ENCODE assay signal across 20 mouse cellular contexts in genomic region chr3:116634853-116635252, GRCm38 (mm10). TPM values are rescaled to one million over a fixed set of nuclear protein-coding genes. Genes with fewer than 3 reads are reported as not detected.
"Had no signal": no experiment of that assay in that cellular context is flagged by ENCODE, and none has a peak within 500 bp of the region (broad histone marks: within the 10 kb centered on the region; RNA-seq: fewer than 3 reads in every experiment).

No protein-coding gene starts in this region.

- H3K9me3 ChIP-seq: limb, embryonic 13.5 days; midbrain, embryonic 15.5 days; neural tube, embryonic 13.5 days had no signal

- H3K27me3 ChIP-seq: limb, embryonic 13.5 days; midbrain, embryonic 15.5 days; neural tube, embryonic 13.5 days had no signal

- ATAC-seq: inflammation-experienced regulatory T-cells, adult 6 months; intestine, postnatal 0 days; midbrain, embryonic 15.5 days had no signal

- H3K4me3 ChIP-seq: limb, embryonic 13.5 days; midbrain, embryonic 15.5 days; neural tube, embryonic 13.5 days had no signal

- H3K9ac ChIP-seq: limb, embryonic 13.5 days; liver, embryonic 14.5 days; lung, embryonic 14.5 days; midbrain, embryonic 15.5 days; neural tube, embryonic 13.5 days had no signal

- H3K4me1 ChIP-seq: limb, embryonic 13.5 days; midbrain, embryonic 15.5 days; neural tube, embryonic 13.5 days had no signal

- DNase-seq: kidney, adult 8-10 months; kidney, postnatal 36 days; left cerebral cortex, postnatal 4 days; lung, embryonic 14.5 days; lung, postnatal 14 days; right cerebral cortex, adult 18-20 months; thymus, adult 18-20 months; thymus, postnatal 14 days had no signal

- H3K4me2 ChIP-seq: limb, embryonic 13.5 days; lung, embryonic 14.5 days; midbrain, embryonic 11.5 days; midbrain, embryonic 15.5 days; neural tube, embryonic 13.5 days had no signal

- H3K27ac ChIP-seq: limb, embryonic 13.5 days; liver, embryonic 14.5 days; midbrain, embryonic 15.5 days had no signal

RNA-seq across cellular contexts. Expression of gene Gm43191, which starts 46.2 kb away (rescaled TPM):
- total RNA-seq: layer of hippocampus, adult 18-20 months; monocyte, adult 5-6 weeks had no signal
- polyA plus RNA-seq: hindbrain, embryonic 16.5 days; inflammation-experienced regulatory T-cells, adult 6 months; intestine, postnatal 0 days; limb, embryonic 13.5 days; liver, embryonic 14.5 days; lung, embryonic 14.5 days; midbrain, embryonic 11.5 days; midbrain, embryonic 15.5 days; neural tube, embryonic 13.5 days; stomach, embryonic 14.5 days; urinary bladder, adult 2 months had no signal
